Mouse (Mus musculus): ENCODE results near the gene Tead2. TPM values are rescaled to one million over a fixed set of nuclear protein-coding genes. Genes with fewer than 3 reads are reported as not detected.

Gene Tead2
- polyA plus RNA-seq, 1 experiment = 12.1 TPM

DNA sequence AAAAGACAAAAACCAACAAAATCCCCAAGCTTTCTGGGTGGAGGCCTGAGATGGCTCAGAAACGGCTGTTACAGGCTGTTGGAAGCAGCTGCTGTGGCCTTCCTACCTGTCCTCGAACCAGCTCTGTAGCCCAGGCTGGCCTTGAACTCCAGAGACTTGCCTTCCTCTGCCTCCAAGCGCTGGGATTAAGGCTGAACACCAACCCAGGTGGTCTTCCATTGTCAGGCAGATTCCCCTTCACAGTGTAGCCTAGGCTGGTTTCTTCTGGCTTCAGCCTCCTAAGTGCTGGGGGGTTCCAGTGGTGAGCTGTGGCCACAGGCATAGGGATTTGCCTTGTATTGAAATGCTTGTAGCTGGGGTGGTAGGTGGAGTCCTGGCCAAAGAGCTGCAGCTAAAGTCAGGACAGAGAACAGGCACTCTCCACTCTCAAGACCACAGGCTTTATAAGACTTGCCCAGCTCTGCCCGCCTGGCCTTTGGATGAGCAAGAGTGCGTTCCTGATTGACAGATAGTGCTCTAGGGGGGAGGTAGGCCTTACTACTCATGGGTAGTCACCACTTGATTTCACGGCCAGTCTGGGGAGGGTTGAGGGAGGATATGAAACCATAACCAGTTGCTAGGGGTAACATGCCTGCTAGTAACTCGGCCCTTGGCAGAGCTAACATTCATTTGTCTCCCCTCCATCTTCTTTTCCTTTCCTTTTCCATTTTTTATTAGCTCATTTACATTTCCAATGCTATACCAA lies 14.1 kb downstream of the Tead2 start:
- Histone ChIP-seq H3K27me3 (ENCODE audit: control insufficient read depth, insufficient read depth, low read length) (no peaks in the 10 kb centered on the region), H3K36me3 (ENCODE audit: control insufficient read depth, insufficient read depth, low read length) (peaks cover 11% of the 10 kb centered on the region), H3K4me3 (ENCODE audit: extremely low read depth, insufficient read depth, insufficient read length) (no peak overlapping the region), H3K27ac (ENCODE audit: insufficient read depth, low read length) (peak overlapping the region; percentile 66), H3K4me1 (ENCODE audit: control insufficient read depth, insufficient read depth, insufficient read length) (peaks cover 21% of the 10 kb centered on the region)
- TF ChIP-seq CTCF (IDR thresholded peaks at IDR 0.05; ENCODE audit: extremely low read depth, insufficient read depth, insufficient read length, insufficient replicate concordance) (no peak), POLR2A (IDR thresholded peaks at IDR 0.05; ENCODE audit: low read depth, low read length) (0 out of 2 replicates have a peak, but pooled peaks have one; percentile 7)
- DNase-seq (ENCODE audit: low read depth in 1 of 2, low spot score in 2 of 2) = peak; percentile 51 to 68
- 45% methylated on average over 7 of the region's 7 CpGs for WGBS

DNA sequence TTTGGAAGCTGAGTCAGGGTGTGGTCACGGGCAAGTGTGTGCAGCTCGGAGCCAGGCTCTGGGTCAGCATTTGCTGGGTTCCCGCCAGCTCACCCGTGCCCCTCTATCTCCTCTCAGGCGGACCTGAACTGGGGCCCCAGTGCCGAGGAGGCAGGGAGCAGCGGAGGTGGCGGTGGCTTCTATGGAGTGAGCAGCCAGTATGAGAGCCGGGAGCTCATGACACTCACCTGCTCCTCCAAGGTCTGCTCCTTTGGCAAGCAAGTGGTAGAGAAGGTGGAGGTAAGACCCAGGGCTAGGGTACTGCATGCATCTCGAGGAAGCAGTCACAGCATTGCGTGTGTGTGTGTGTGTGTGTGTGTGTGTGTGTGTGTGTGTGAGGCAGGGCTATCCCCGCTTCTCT lies 15.6 kb downstream of the Tead2 start:
- WGBS = 85% methylated on average over 12 of the region's 12 CpGs
- Histone ChIP-seq H3K4me1 (ENCODE audit: control insufficient read depth, insufficient read depth, insufficient read length) (peaks cover 34% of the 10 kb centered on the region), H3K36me3 (ENCODE audit: control insufficient read depth, insufficient read depth, low read length) (peaks cover 25% of the 10 kb centered on the region), H3K27me3 (ENCODE audit: control insufficient read depth, insufficient read depth, low read length) (no peaks in the 10 kb centered on the region), H3K4me3 (ENCODE audit: extremely low read depth, insufficient read depth, insufficient read length) (no peak overlapping the region), H3K27ac (ENCODE audit: insufficient read depth, low read length) (no peak overlapping the region)
- DNase-seq (ENCODE audit: low read depth in 1 of 2, low spot score in 2 of 2) = no peak
- TF ChIP-seq POLR2A (IDR thresholded peaks at IDR 0.05; ENCODE audit: low read depth, low read length) (no peak), CTCF (IDR thresholded peaks at IDR 0.05; ENCODE audit: extremely low read depth, insufficient read depth, insufficient read length, insufficient replicate concordance) (no peak)

DNA sequence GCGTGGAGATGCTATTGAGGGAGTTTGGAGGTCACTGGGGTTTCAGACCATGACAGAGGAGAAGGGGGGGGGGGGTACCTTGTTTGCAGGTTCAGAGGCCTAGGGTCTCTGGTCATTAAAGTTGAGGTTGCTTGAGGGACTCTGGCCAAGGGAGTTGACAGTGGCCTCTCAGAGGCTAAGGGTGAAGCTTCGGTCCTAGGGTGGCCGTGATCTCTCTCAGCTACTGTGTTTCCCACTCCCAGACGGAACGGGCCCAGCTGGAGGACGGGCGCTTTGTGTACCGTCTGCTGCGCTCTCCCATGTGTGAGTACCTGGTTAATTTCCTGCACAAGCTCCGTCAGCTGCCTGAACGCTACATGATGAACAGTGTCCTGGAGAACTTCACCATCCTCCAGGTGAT lies 16.4 kb downstream of the Tead2 start:
- Histone ChIP-seq H3K4me1 (ENCODE audit: control insufficient read depth, insufficient read depth, insufficient read length) (peaks cover 37% of the 10 kb centered on the region), H3K4me3 (ENCODE audit: extremely low read depth, insufficient read depth, insufficient read length) (no peak overlapping the region), H3K27me3 (ENCODE audit: control insufficient read depth, insufficient read depth, low read length) (no peaks in the 10 kb centered on the region), H3K36me3 (ENCODE audit: control insufficient read depth, insufficient read depth, low read length) (peaks cover 29% of the 10 kb centered on the region), H3K27ac (ENCODE audit: insufficient read depth, low read length) (no peak overlapping the region)
- DNase-seq (ENCODE audit: low read depth in 1 of 2, low spot score in 2 of 2) = no peak
- TF ChIP-seq POLR2A (IDR thresholded peaks at IDR 0.05; ENCODE audit: low read depth, low read length) = no peak
- TF ChIP-seq CTCF (IDR thresholded peaks at IDR 0.05; ENCODE audit: extremely low read depth, insufficient read depth, insufficient read length, insufficient replicate concordance) = no peak
- 87% methylated on average over 11 of the region's 11 CpGs for WGBS

DNA sequence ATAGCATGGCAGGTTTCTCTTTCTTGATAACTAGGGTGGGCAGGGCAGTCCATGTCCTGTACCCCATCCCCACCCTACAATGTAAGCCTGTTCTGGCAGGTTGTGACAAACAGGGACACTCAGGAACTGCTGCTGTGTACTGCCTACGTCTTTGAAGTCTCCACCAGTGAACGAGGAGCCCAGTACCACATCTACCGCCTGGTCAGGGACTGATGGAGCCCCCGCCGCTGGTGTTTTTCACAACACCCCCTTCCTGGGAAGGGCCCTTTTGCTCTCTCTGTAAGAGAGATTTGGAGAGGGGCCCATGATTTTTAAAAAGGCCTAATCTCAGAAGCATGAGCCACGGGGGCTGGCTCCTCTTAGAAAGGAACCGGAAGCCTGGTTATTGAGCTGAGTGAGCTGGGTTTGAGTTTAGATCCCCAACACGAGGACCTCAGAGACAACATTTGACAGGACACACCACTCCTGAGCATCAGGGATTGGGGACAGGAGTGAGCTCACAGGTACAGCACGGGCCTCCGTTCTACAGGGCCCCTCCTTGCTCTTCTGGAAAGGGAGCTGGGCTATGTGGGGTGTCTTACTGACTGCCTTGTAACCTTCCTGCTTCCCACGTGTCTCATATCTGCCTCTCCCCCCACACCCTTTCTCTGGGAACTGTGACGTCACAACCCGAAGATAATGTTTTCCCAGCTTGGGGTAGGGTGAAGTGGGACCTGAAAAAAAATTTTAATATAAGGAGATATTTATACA lies 17.3 kb downstream of the Tead2 start:
- 63% methylated on average over 13 of the region's 13 CpGs for WGBS

DNA sequence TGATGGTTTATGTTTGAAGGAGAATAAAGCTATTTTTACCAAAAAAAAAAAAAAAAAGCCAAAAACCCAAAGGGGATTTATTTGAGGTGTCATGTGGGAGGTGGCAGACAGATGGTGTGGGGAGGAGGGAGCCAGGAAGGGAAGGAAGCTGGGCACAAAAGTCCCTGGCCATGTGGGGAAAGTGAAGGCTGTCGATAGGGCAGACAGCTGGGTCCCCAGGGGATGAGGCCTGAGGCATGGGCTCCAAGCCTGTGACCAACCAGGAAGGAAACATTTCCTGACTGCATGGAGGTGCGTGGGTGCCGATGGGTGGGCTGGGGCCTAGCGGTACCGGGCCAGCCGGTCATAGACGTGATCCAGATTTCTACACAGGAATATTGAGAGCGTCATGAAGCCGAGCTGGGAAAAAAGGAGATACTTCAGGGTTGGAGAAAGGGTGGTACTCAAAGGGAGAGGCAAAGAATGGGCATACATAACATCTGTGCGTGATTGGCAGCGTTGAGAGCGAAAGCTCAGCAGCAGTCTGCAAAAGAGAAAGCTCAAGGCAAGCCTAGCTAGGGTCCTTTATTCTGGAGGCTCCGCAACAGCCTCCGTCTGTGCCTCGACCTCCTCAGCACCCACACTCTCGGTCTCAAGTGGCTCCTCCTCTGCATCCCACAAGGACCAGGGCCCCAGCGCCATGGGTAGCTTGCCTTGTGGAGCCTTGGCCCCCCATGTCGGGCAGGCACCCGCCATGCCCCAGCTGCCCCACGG lies 18.2 kb downstream of the Tead2 start:
- peak in 1 of 2 experiments; percentile 58 for DNase-seq (ENCODE audit: low read depth in 1 of 2, low spot score in 2 of 2)
- H3K27me3 ChIP-seq (ENCODE audit: control insufficient read depth, insufficient read depth, low read length) = no peaks in the 10 kb centered on the region
- peaks cover 31% of the 10 kb centered on the region for H3K36me3 ChIP-seq (ENCODE audit: control insufficient read depth, insufficient read depth, low read length)
- 38% methylated on average over 20 of the region's 20 CpGs for WGBS
- TF ChIP-seq POLR2A (IDR thresholded peaks at IDR 0.05; ENCODE audit: low read depth, low read length) = no peak
- TF ChIP-seq CTCF (IDR thresholded peaks at IDR 0.05; ENCODE audit: extremely low read depth, insufficient read depth, insufficient read length, insufficient replicate concordance) = no peak
- peak overlapping the region; percentile 20; the same call in 1 of the 2 replicates for H3K4me3 ChIP-seq (ENCODE audit: extremely low read depth, insufficient read depth, insufficient read length)
- peak overlapping the region; percentile 67 for H3K27ac ChIP-seq (ENCODE audit: insufficient read depth, low read length)
- H3K4me1 ChIP-seq (ENCODE audit: control insufficient read depth, insufficient read depth, insufficient read length) = peaks cover 41% of the 10 kb centered on the region

More for the DNA sequence above, 17.3 kb downstream of the Tead2 start:
- Histone ChIP-seq H3K4me3 (ENCODE audit: extremely low read depth, insufficient read depth, insufficient read length) (no peak overlapping the region), H3K27ac (ENCODE audit: insufficient read depth, low read length) (peak overlapping the region; percentile 40), H3K4me1 (ENCODE audit: control insufficient read depth, insufficient read depth, insufficient read length) (peaks cover 41% of the 10 kb centered on the region), H3K36me3 (ENCODE audit: control insufficient read depth, insufficient read depth, low read length) (peaks cover 31% of the 10 kb centered on the region), H3K27me3 (ENCODE audit: control insufficient read depth, insufficient read depth, low read length) (no peaks in the 10 kb centered on the region)
- TF ChIP-seq CTCF (IDR thresholded peaks at IDR 0.05; ENCODE audit: extremely low read depth, insufficient read depth, insufficient read length, insufficient replicate concordance) (no peak), POLR2A (IDR thresholded peaks at IDR 0.05; ENCODE audit: low read depth, low read length) (no peak)
- DNase-seq (ENCODE audit: low read depth in 1 of 2, low spot score in 2 of 2) = no peak

DNA sequence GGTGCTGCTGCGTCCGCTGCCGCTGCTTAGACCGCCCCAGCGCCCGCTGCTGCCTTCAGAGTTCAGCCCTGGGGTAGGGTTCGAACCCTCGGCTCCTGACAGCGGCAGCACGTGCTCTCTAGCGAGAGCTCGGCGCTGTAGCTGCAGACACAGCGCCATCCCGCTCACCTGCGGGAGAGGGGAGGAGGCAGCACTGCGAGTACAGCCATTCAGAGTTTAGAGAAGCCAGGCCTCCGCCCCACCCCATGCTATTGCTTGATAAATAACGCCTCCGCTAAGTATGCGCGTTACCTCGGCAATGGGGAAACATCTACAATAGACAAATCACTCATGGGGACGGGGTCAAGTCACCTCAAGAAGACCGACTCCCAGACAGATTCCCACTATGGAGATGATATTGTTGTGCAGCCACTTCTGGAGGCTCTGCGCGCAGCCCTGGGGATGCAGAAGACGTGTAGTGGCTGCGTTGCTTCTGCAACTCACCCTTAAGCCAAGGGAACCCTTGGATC lies 18.8 kb downstream of the Tead2 start:
- DNase-seq (ENCODE audit: low read depth in 1 of 2, low spot score in 2 of 2) = no peak
- TF ChIP-seq CTCF (IDR thresholded peaks at IDR 0.05; ENCODE audit: extremely low read depth, insufficient read depth, insufficient read length, insufficient replicate concordance) = no peak
- TF ChIP-seq POLR2A (IDR thresholded peaks at IDR 0.05; ENCODE audit: low read depth, low read length) = no peak
- Histone ChIP-seq H3K36me3 (ENCODE audit: control insufficient read depth, insufficient read depth, low read length) (peaks cover 31% of the 10 kb centered on the region), H3K4me1 (ENCODE audit: control insufficient read depth, insufficient read depth, insufficient read length) (peaks cover 40% of the 10 kb centered on the region), H3K27me3 (ENCODE audit: control insufficient read depth, insufficient read depth, low read length) (no peaks in the 10 kb centered on the region), H3K4me3 (ENCODE audit: extremely low read depth, insufficient read depth, insufficient read length) (peak overlapping the region; percentile 20; the same call in 1 of the 2 replicates), H3K27ac (ENCODE audit: insufficient read depth, low read length) (peak overlapping the region; percentile 67)
- 83% methylated on average over 29 of the region's 29 CpGs for WGBS
